Mouse (Mus musculus): ENCODE measurements at regions not wholly inside any gene's neighbourhood (a gene's known extent, or its start where the extent isn't known, plus 50 kb on each side); places are given as distances from the start of the nearest gene placed in this dataset.

GRCm38 (mm10) chr5:41369907-41370306 lies 338.1 kb downstream of the Rab28 start:
- TF ChIP-seq EP300 (IDR thresholded peaks at IDR 0.05; ENCODE audit: insufficient read depth, low read depth, low read length) (no peak), CTCF (IDR thresholded peaks at IDR 0.05) (no peak)

All from heart, adult 2 months (tissue).